Mouse (Mus musculus) ES-Bruce4 (cell line): ENCODE data around the gene Cadps.

ENCODE experiments used
- CTCF ChIP-seq: IDR thresholded peaks from one replicate; pipeline ENCODE4 v1.8.1; 2011; ENCODE audit warnings: low read depth, low read length
- EP300 ChIP-seq: IDR thresholded peaks from 2 replicates; pipeline ENCODE4 v1.6.1; 2011; ENCODE audit warnings: low read depth, low read length; ENCODE audit not compliant: insufficient read depth

- TF ChIP-seq EP300 (no peak), CTCF (no peak)
These were observed 2.7 kb downstream of the Cadps start for GRCm38 (mm10) chr14:12820149-12820548.
